Mouse (Mus musculus): ENCODE measurements around the gene Apof. TPM values are rescaled to one million over a fixed set of nuclear protein-coding genes. Genes with fewer than 3 reads are reported as not detected.

The Apof gene
- polyA plus RNA-seq (2017; shearing (Covaris generic)) = not detected

DNA sequence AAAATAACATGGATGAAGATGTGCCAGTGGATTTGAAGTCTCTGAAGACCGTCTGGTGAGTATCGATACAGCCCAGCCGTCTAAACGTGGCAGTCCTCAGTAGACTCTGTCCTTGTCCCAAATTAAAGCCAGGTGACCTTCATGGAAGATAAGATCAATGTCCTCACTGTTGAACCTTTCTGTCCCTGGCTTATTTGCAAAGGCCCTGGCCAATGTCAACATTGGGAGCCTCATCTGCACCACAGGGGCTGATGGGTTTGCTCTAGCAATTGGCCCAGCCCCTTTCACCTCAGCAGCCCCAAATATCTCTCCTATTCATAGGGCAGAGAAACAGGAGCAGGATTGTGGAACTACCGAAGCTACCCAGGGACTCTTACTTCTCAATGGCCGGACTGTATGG, at the start of gene Apof:
Gene Apof (plus strand): TSS at position 301 of the 400 bp plus-strand sequence.

DNA sequence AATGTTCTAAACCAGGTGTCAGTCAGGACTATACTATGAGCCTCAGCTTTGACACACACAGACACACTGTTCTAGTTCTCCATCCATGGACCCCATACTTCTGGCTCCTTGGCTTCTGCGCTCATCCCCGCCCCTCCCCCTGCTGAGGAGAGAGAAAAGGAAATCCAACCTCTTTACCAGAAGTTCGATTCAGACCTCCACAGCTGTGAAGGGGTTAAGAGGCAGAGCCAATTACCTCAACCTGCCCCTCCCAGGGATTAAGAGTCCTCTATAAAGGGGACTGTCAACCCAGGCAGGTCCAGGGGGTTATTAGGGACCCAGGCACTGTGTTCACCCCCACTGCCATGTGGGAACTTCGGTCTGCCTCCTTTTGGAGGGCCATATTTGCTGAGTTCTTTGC, 42.9 kb upstream of the Apof start, which contains the start of gene Mip:
Gene Mip (plus strand): TSS at position 301 of the 400 bp plus-strand sequence.

DNA sequence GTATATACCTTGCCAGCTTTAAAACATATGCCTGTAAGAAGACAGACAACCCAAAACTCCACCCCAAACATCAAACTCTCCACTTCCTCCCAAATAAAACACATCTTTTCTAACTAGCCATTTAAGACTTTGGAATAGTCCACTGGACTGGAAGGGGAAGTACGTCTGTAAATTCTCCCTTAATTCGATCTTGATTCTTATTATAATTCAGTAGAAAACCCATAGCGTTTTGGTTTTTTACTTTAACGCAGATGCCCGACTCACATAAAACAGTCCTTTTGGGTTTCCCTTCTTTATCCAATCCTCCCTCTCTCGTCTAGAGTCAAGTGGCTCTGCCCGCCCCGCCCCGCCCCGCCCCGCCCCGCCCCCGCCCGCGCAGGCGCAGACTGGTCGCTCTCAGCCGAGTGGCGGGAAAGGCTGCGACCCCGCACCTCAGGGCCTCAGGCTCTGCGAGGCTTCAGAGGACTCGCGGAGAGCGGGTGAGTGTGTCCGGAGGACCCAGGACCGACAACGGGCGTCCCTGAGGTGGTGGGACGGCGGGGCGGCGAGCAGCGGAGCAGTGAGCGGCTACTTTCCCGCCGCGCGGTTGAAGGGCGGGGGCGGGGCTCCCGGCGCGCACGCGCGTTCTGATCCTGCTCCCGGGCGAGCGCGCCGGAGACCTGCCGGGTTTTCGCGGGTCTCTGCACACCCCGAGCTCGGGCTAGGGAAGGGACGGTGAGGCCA, 36.6 kb upstream of the Apof start, which contains the start of gene Timeless:
Gene Timeless (plus strand): TSS at position 369 of the 723 bp plus-strand sequence.

GRCm38 (mm10) chr10:128253677-128254255, 14.7 kb upstream of the Apof start, which contains the start of gene Apon:
Gene Apon (plus strand): TSS chr10:128254096.

GRCm38 (mm10) chr10:128270287-128270841, 1.9 kb downstream of the Apof start, which contains the start of gene Stat2:
Gene Stat2 (plus strand): TSS chr10:128270559.

GRCm38 (mm10) chr10:128298702-128299171, 30.3 kb downstream of the Apof start, which contains the start of gene Il23a:
Gene Il23a (minus strand): TSS chr10:128298752.

GRCm38 (mm10) chr10:128303126-128304021, 34.9 kb downstream of the Apof start, which contains the start of gene Pan2:
Gene Pan2 (plus strand): TSS chr10:128303335.

Other genes with a start within 250 kb of the Apof start
- 100 to 1,000 TPM; 601 to 712 TPM for gene Naca, start 233.1 kb upstream of the Apof start, polyA plus RNA-seq (2017; shearing (Covaris generic))
- gene Ptges3, start 209.7 kb upstream of the Apof start, polyA plus RNA-seq (2017; shearing (Covaris generic)) = 10 to 100 TPM; 92.6 to 99.4 TPM
- 1,000 to 10,000 TPM; 1,203 to 1,225 TPM for gene Atp5b, start 185.4 kb upstream of the Apof start, polyA plus RNA-seq (2017; shearing (Covaris generic))
- gene Baz2a, start 177.1 kb upstream of the Apof start, polyA plus RNA-seq (2017; shearing (Covaris generic)) = 10 to 100 TPM; 52.9 to 72.5 TPM
- 10 to 100 TPM; 21.7 to 29.0 TPM for gene Rbms2, start 88.4 kb upstream of the Apof start, polyA plus RNA-seq (2017; shearing (Covaris generic))
- under 1 TPM; 0.18 to 0.33 TPM for gene Gls2, start 74.2 kb upstream of the Apof start, polyA plus RNA-seq (2017; shearing (Covaris generic))
- gene Spryd4, start 56.9 kb upstream of the Apof start, polyA plus RNA-seq (2017; shearing (Covaris generic)) = 10 to 100 TPM; 11.3 to 17.9 TPM
- not detected for gene Mip, start 42.8 kb upstream of the Apof start, polyA plus RNA-seq (2017; shearing (Covaris generic))
- gene Timeless, start 36.6 kb upstream of the Apof start, polyA plus RNA-seq (2017; shearing (Covaris generic)) = 10 to 100 TPM; 17.0 to 20.1 TPM
- under 1 TPM in 1 of 2 experiments, not detected in 1; 0.14 TPM for gene Apon, start 14.6 kb upstream of the Apof start, polyA plus RNA-seq (2017; shearing (Covaris generic))
- gene Stat2, start 1.9 kb downstream of the Apof start, polyA plus RNA-seq (2017; shearing (Covaris generic)) = 10 to 100 TPM; 57.7 to 94.2 TPM
- under 1 TPM in 1 of 2 experiments, not detected in 1; 0.14 TPM for gene Il23a, start 30.1 kb downstream of the Apof start, polyA plus RNA-seq (2017; shearing (Covaris generic))
- 10 to 100 TPM; 32.7 to 39.5 TPM for gene Pan2, start 34.7 kb downstream of the Apof start, polyA plus RNA-seq (2017; shearing (Covaris generic))
- 100 to 1,000 TPM in 1 of 2 experiments, 10 to 100 TPM in 1; 96.0 to 137 TPM for gene Cnpy2, start 53.8 kb downstream of the Apof start, polyA plus RNA-seq (2017; shearing (Covaris generic))
- 100 to 1,000 TPM; 162 to 168 TPM for gene Cs, start 69.1 kb downstream of the Apof start, polyA plus RNA-seq (2017; shearing (Covaris generic))
- 10 to 100 TPM; 34.4 to 35.4 TPM for gene Coq10a, start 100.3 kb downstream of the Apof start, polyA plus RNA-seq (2017; shearing (Covaris generic))
- 1 to 10 TPM; 8.2 to 9.5 TPM for gene Ankrd52, start 108.4 kb downstream of the Apof start, polyA plus RNA-seq (2017; shearing (Covaris generic))
- gene Slc39a5, start 132.6 kb downstream of the Apof start, polyA plus RNA-seq (2017; shearing (Covaris generic)) = under 1 TPM; 0.24 to 0.72 TPM
- 100 to 1,000 TPM; 109 to 121 TPM for gene Nabp2, start 142.8 kb downstream of the Apof start, polyA plus RNA-seq (2017; shearing (Covaris generic))
- gene Rnf41, start 143.0 kb downstream of the Apof start, polyA plus RNA-seq (2017; shearing (Covaris generic)) = 10 to 100 TPM; 28.9 to 37.8 TPM
- 100 to 1,000 TPM in 1 of 2 experiments, 10 to 100 TPM in 1; 97.3 to 105 TPM for gene Smarcc2, start 190.6 kb downstream of the Apof start, polyA plus RNA-seq (2017; shearing (Covaris generic))
- 1,000 to 10,000 TPM; 1,605 to 1,940 TPM for gene Myl6, start 225.5 kb downstream of the Apof start, polyA plus RNA-seq (2017; shearing (Covaris generic))
- gene Myl6b, start 230.0 kb downstream of the Apof start, polyA plus RNA-seq (2017; shearing (Covaris generic)) = 1 to 10 TPM; 2.8 to 4.1 TPM